Mouse (Mus musculus): Measurements from ENCODE around the gene Pou1f1. TPM values are rescaled to one million over a fixed set of nuclear protein-coding genes. Genes with fewer than 3 reads are reported as not detected.

Gene Pou1f1
- polyA plus RNA-seq, 1 experiment from 2014 or later, result not detected

DNA sequence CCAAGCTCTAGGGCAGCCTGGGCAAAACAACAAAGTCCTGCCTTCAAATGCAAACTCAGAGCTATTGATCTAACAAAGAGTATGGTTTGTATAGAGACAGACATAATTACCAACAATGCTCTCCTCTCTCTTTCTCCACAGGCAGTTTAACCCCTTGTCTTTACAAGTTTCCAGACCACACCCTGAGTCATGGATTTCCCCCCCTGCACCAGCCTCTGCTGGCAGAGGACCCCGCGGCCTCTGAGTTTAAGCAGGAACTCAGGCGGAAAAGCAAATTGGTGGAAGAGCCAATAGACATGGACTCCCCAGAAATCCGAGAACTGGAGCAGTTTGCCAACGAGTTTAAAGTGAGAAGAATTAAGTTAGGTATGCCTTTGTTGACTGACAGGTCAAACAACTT, 9.3 kb downstream of the Pou1f1 start:
- Histone ChIP-seq H3K9ac (ENCODE audit: low read depth, low read length) (no peak overlapping the region), H3K9me3 (ENCODE audit: control insufficient read depth, low read length) (no peaks in the 10 kb centered on the region), H3K4me3 (ENCODE audit: low read length) (no peak overlapping the region), H3K27me3 (ENCODE audit: control insufficient read depth, insufficient read depth, low read length) (no peaks in the 10 kb centered on the region), H3K4me2 (replicated peaks; ENCODE audit: low read depth, low read length) (no peak overlapping the region), H3K27ac (ENCODE audit: low read depth, low read length) (no peak overlapping the region), H3K4me1 (ENCODE audit: control insufficient read depth, insufficient read depth, low read length) (no peaks in the 10 kb centered on the region), H3K36me3 (ENCODE audit: control insufficient read depth, insufficient read depth, low read length) (no peaks in the 10 kb centered on the region)
- WGBS, result 14% methylated on average over 5 of the region's 5 CpGs
- ATAC-seq (ENCODE audit: low FRiP score, low TSS enrichment), result no peak

GRCm38 (mm10) chr16:65531663-65532062, 11.4 kb downstream of the Pou1f1 start:
- 69% methylated on average over 8 of the region's 8 CpGs for WGBS

DNA sequence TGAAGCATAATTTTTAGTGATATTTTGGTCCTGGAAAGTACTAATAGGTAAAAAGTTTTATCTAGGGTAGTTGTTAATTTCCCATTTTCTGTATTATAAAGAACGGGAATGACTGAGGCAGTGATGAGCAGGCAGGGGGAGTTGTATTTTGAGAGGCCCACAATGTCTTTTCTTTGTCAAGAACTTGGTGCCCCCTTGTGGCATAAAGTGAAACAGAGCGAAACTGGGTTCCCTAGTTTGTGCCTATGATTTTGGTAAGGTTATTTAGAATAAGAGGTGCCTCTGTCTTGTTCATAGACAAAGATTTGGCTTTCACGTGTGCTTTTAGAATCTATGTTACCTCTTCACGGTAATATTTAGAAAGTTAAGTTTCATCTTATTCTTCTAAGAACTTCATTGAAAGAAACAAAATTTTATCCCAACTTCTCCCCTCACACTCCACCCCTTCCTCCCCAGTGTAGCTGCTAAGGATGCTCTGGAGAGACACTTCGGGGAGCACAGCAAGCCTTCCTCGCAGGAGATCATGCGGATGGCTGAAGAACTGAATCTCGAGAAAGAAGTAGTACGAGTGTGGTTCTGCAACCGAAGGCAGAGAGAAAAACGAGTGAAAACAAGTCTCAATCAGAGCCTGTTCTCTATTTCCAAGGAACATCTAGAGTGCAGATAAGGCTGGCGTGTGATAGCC, 13.1 kb downstream of the Pou1f1 start:
- Histone ChIP-seq H3K9me3 (ENCODE audit: control insufficient read depth, low read length) (no peaks in the 10 kb centered on the region), H3K27ac (ENCODE audit: low read depth, low read length) (no peak overlapping the region), H3K9ac (ENCODE audit: low read depth, low read length) (no peak overlapping the region), H3K4me3 (ENCODE audit: low read length) (no peak overlapping the region), H3K27me3 (ENCODE audit: control insufficient read depth, insufficient read depth, low read length) (no peaks in the 10 kb centered on the region), H3K4me1 (ENCODE audit: control insufficient read depth, insufficient read depth, low read length) (no peaks in the 10 kb centered on the region), H3K36me3 (ENCODE audit: control insufficient read depth, insufficient read depth, low read length) (no peaks in the 10 kb centered on the region), H3K4me2 (replicated peaks; ENCODE audit: low read depth, low read length) (no peak overlapping the region)
- no peak for ATAC-seq (ENCODE audit: low FRiP score, low TSS enrichment)
- WGBS, result 35% methylated on average over 12 of the region's 12 CpGs

More at GRCm38 (mm10) chr16:65531663-65532062, 11.4 kb downstream of the Pou1f1 start:
- Histone ChIP-seq H3K4me1 (ENCODE audit: control insufficient read depth, insufficient read depth, low read length) (no peaks in the 10 kb centered on the region), H3K9me3 (ENCODE audit: control insufficient read depth, low read length) (no peaks in the 10 kb centered on the region), H3K4me2 (replicated peaks; ENCODE audit: low read depth, low read length) (no peak overlapping the region), H3K27ac (ENCODE audit: low read depth, low read length) (no peak overlapping the region), H3K4me3 (ENCODE audit: low read length) (no peak overlapping the region), H3K9ac (ENCODE audit: low read depth, low read length) (no peak overlapping the region), H3K36me3 (ENCODE audit: control insufficient read depth, insufficient read depth, low read length) (no peaks in the 10 kb centered on the region), H3K27me3 (ENCODE audit: control insufficient read depth, insufficient read depth, low read length) (no peaks in the 10 kb centered on the region)
- ATAC-seq (ENCODE audit: low FRiP score, low TSS enrichment), result no peak

DNA sequence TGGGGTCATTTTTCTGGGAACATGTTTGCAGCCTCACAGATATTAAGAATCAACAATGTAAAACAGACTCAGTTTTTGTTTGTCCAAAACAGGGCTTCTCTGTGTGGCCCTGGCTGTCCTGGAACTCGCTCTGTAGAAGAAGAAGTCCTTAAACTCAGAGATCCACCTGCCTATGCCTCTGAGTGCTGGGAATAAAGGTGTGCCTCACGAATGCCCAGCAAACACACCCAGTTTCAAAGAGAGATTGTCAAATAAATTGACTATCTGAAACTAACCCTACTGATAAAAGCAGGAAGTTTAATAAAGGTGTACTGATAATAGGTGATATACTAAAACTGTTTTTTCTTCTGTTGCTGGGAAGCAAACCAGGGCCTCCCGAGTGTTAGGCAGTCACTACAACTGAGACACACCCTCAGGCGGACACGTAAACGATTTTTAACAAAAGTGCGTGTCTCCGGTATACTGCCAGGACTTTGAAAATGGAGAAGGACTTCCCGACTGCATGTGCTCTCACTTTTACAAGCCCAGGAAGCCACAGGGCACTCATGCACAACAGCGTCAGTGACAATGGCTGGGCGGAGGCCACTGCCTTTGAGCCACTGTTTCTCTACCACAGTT, 23.5 kb downstream of the Pou1f1 start:
- Histone ChIP-seq H3K4me3 (ENCODE audit: low read length) (no peak overlapping the region), H3K4me2 (replicated peaks; ENCODE audit: low read depth, low read length) (no peak overlapping the region), H3K9ac (ENCODE audit: low read depth, low read length) (no peak overlapping the region), H3K27ac (ENCODE audit: low read depth, low read length) (no peak overlapping the region), H3K27me3 (ENCODE audit: control insufficient read depth, insufficient read depth, low read length) (no peaks in the 10 kb centered on the region), H3K4me1 (ENCODE audit: control insufficient read depth, insufficient read depth, low read length) (no peaks in the 10 kb centered on the region), H3K9me3 (ENCODE audit: control insufficient read depth, low read length) (no peaks in the 10 kb centered on the region), H3K36me3 (ENCODE audit: control insufficient read depth, insufficient read depth, low read length) (peaks cover 32% of the 10 kb centered on the region)
- WGBS, result 83% methylated on average over 11 of the region's 11 CpGs
- ATAC-seq (ENCODE audit: low FRiP score, low TSS enrichment), result no peak

GRCm38 (mm10) chr16:65548960-65549359, 28.6 kb downstream of the Pou1f1 start:
- Histone ChIP-seq H3K27me3 (ENCODE audit: control insufficient read depth, insufficient read depth, low read length) (no peaks in the 10 kb centered on the region), H3K27ac (ENCODE audit: low read depth, low read length) (no peak overlapping the region), H3K4me2 (replicated peaks; ENCODE audit: low read depth, low read length) (no peak overlapping the region), H3K36me3 (ENCODE audit: control insufficient read depth, insufficient read depth, low read length) (peaks cover 15% of the 10 kb centered on the region; the same call in 1 of the 2 replicates), H3K4me1 (ENCODE audit: control insufficient read depth, insufficient read depth, low read length) (no peaks in the 10 kb centered on the region), H3K4me3 (ENCODE audit: low read length) (no peak overlapping the region), H3K9ac (ENCODE audit: low read depth, low read length) (no peak overlapping the region), H3K9me3 (ENCODE audit: control insufficient read depth, low read length) (no peaks in the 10 kb centered on the region)
- ATAC-seq (ENCODE audit: low FRiP score, low TSS enrichment), result no peak
- 89% methylated on average over 7 of the region's 7 CpGs for WGBS

DNA sequence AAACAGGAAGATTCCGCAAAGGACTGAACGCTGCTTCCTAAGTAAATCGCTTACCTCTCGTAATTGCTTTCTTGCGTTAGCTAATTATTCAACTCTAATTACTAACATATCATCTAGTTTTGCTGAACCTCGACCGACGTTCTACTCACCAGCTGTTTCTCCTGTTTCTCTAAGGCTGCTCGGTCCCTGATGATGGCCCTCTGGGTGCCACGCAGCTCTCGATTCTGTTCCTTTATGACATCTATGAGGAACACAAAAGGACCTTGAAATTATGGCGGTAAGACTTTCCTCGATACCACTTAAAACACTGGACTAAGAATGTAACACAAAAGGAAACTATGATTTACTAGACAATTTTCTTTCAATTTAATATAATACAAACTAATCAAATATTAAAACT, 30.5 kb downstream of the Pou1f1 start:
- Histone ChIP-seq H3K27ac (ENCODE audit: low read depth, low read length) (no peak overlapping the region), H3K9me3 (ENCODE audit: control insufficient read depth, low read length) (no peaks in the 10 kb centered on the region), H3K36me3 (ENCODE audit: control insufficient read depth, insufficient read depth, low read length) (peaks cover 3% of the 10 kb centered on the region; the same call in 1 of the 2 replicates), H3K4me1 (ENCODE audit: control insufficient read depth, insufficient read depth, low read length) (no peaks in the 10 kb centered on the region), H3K4me2 (replicated peaks; ENCODE audit: low read depth, low read length) (no peak overlapping the region), H3K9ac (ENCODE audit: low read depth, low read length) (no peak overlapping the region), H3K27me3 (ENCODE audit: control insufficient read depth, insufficient read depth, low read length) (no peaks in the 10 kb centered on the region), H3K4me3 (ENCODE audit: low read length) (no peak overlapping the region)
- no peak for ATAC-seq (ENCODE audit: low FRiP score, low TSS enrichment)
- 89% methylated on average over 13 of the region's 13 CpGs for WGBS

GRCm38 (mm10) chr16:65554267-65554666, 34.0 kb downstream of the Pou1f1 start:
- Histone ChIP-seq H3K9ac (ENCODE audit: low read depth, low read length) (no peak overlapping the region), H3K4me2 (replicated peaks; ENCODE audit: low read depth, low read length) (no peak overlapping the region), H3K27ac (ENCODE audit: low read depth, low read length) (no peak overlapping the region), H3K36me3 (ENCODE audit: control insufficient read depth, insufficient read depth, low read length) (no peaks in the 10 kb centered on the region), H3K4me3 (ENCODE audit: low read length) (no peak overlapping the region), H3K4me1 (ENCODE audit: control insufficient read depth, insufficient read depth, low read length) (no peaks in the 10 kb centered on the region), H3K9me3 (ENCODE audit: control insufficient read depth, low read length) (no peaks in the 10 kb centered on the region), H3K27me3 (ENCODE audit: control insufficient read depth, insufficient read depth, low read length) (no peaks in the 10 kb centered on the region)
- ATAC-seq (ENCODE audit: low FRiP score, low TSS enrichment), result peak; percentile 45; the same call in 1 of the 2 replicates
- WGBS, result 58% methylated on average over 5 of the region's 5 CpGs

DNA sequence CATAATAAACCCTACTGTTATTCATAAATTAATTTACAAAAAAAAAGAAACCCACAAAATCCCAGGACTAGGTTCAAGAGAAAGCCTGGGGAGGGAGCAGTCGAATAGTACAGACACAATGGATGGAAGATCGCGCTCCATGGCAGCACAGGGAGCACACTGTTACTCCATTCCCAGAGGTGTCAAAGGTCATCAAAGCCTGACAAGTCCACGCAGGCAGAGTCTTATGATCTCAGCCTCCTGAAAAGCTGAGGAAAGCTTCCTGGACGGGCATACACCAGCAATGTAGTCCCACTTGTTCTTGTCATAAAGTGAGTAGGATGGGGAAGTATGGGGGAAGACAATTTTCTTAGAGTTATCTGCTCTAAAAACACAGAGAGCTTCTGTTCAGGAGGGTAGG, 37.1 kb downstream of the Pou1f1 start:
- ATAC-seq (ENCODE audit: low FRiP score, low TSS enrichment), result no peak
- no peak overlapping the region for H3K4me3 ChIP-seq (ENCODE audit: low read length)
- 69% methylated on average over 5 of the region's 5 CpGs for WGBS
- H3K4me1 ChIP-seq (ENCODE audit: control insufficient read depth, insufficient read depth, low read length), result peaks cover 5% of the 10 kb centered on the region; the same call in 1 of the 2 replicates
- no peaks in the 10 kb centered on the region for H3K27me3 ChIP-seq (ENCODE audit: control insufficient read depth, insufficient read depth, low read length)
- no peak overlapping the region for H3K27ac ChIP-seq (ENCODE audit: low read depth, low read length)
- no peaks in the 10 kb centered on the region for H3K36me3 ChIP-seq (ENCODE audit: control insufficient read depth, insufficient read depth, low read length)
- H3K9me3 ChIP-seq (ENCODE audit: control insufficient read depth, low read length), result no peaks in the 10 kb centered on the region
- H3K4me2 ChIP-seq (replicated peaks; ENCODE audit: low read depth, low read length), result no peak overlapping the region
- H3K9ac ChIP-seq (ENCODE audit: low read depth, low read length), result no peak overlapping the region

DNA sequence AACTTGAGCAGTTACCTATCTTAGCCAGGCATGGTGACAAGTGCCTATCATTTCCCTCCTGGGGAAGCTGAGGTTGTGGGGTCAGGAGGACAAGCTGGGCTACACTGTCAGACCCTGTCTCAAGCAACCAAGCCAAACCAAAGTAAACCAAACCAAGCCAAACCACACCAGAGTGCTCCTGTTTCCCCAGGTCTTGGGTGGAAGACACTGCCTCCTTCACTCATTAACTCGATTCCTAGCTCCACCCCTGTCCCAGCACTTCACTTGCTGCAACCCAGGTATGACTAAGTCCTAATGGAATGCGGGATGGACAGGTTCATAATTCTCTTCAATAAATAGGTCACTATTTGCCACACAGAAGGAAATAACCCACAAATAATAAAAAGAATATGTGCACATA, 39.3 kb downstream of the Pou1f1 start:
- Histone ChIP-seq H3K4me2 (replicated peaks; ENCODE audit: low read depth, low read length) (no peak overlapping the region), H3K4me1 (ENCODE audit: control insufficient read depth, insufficient read depth, low read length) (peaks cover 5% of the 10 kb centered on the region; the same call in 1 of the 2 replicates), H3K4me3 (ENCODE audit: low read length) (no peak overlapping the region), H3K36me3 (ENCODE audit: control insufficient read depth, insufficient read depth, low read length) (no peaks in the 10 kb centered on the region), H3K9me3 (ENCODE audit: control insufficient read depth, low read length) (no peaks in the 10 kb centered on the region), H3K27me3 (ENCODE audit: control insufficient read depth, insufficient read depth, low read length) (no peaks in the 10 kb centered on the region), H3K27ac (ENCODE audit: low read depth, low read length) (no peak overlapping the region), H3K9ac (ENCODE audit: low read depth, low read length) (no peak overlapping the region)
- WGBS, result 72% methylated on average over 2 of the region's 2 CpGs
- no peak for ATAC-seq (ENCODE audit: low FRiP score, low TSS enrichment)

Measured in kidney, embryonic 14.5 days (tissue).